Comparison of ENCODE assay signal across 1 mouse cellular context in the genomic region with DNA sequence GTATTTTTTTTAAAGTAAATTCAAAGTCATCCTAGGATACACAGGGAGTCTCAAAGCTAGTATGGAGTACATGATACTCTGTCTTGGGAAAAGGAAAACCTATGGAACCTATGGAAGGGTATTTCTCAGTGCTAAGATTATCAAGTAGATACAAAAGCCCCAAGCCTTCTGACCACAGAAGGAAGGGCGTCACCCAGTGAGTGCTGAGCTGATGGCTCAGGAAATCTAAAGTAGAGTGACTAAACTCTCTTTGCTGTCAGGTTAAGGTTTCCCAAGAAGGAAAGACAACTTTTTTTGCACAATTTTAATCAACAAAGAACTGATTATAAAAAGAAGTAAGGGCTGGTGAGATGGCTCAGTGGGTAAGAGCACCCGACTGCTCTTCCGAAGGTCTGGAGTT.
A peak's percentile ranks its signal among the peaks of the same experiment; 100 is the strongest.
TF ChIP-seq lines count a peak whose summit lies in the region.

No protein-coding gene starts in this region.

TF ChIP-seq in MEL, 35 proteins besides CTCF, POLR2A, EP300 and RAD21:
- TF ChIP-seq POLR2AphosphoS2 (IDR thresholded peaks at IDR 0.05; ENCODE audit: low read length) (no peak), ETS1 (IDR thresholded peaks at IDR 0.05; ENCODE audit: low read depth, low read length) (0 out of 2 replicates have a peak, but pooled peaks have one; percentile 19), GATA1 (IDR thresholded peaks at IDR 0.05; ENCODE audit: low read depth, low read length) (peak; percentile 31; the same call in 1 of the 2 replicates), TBP (IDR thresholded peaks at IDR 0.05; ENCODE audit: low read depth, low read length) (no peak)
